Mouse (Mus musculus): ENCODE data around the gene 2310057M21Rik.
"Not testable (repeated sequence)": the region's sequence is repeated elsewhere in the genome, so short reads cannot be mapped to it uniquely, and the experiment has no call there.

DNA sequence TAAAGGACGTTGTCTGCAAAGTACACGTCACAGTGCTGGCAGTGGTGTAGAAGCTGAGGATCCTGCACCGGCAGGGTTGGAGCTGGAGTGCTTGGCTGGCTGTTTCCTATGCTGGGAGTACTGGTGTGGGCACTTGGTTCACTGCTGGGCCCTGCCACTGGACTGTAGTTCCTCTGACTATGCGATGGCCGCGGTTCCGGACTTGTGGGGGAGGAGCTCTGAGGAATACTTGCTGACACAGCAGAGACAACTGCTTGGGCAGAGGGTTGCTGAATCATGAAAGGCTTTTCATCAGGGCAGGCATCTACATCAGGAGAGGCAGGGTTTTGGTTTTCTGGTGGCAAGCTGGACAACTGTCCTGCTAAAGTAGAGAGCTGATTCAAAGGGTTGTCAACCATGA, 29.2 kb upstream of the 2310057M21Rik start:
- TF ChIP-seq CTCF (IDR thresholded peaks at IDR 0.05; ENCODE audit: borderline replicate concordance, control insufficient read depth, extremely low read depth, insufficient read depth, low read length, poor library complexity); POLR2A (IDR thresholded peaks at IDR 0.05; ENCODE audit: control insufficient read depth, extremely low read depth, insufficient read depth, low read length, poor library complexity): not testable (repeated sequence)
